Mouse (Mus musculus) myocyte (in vitro differentiated cells): ENCODE results near the gene Slco4a1.

Experiments
- POLR2A ChIP-seq: IDR thresholded peaks from one replicate; pipeline ENCODE4 v1.6.1; 2011; ENCODE audit warnings: low read depth, mild to moderate bottlenecking, control low read depth, moderate library complexity; ENCODE audit not compliant: insufficient read length
- POLR2AphosphoS2 ChIP-seq: IDR thresholded peaks from one replicate; pipeline ENCODE4 v1.6.1; 2011; ENCODE audit warnings: low read depth, control low read depth; ENCODE audit not compliant: insufficient read length

- TF ChIP-seq POLR2AphosphoS2 (no peak), POLR2A (no peak)
Observed at GRCm38 (mm10) chr2:180522825-180523224, 66.8 kb downstream of the Slco4a1 start.
